Mouse (Mus musculus) left cerebral cortex, postnatal 14 days (tissue): ENCODE measurements around the gene Taar3. TPM values are rescaled to one million over a fixed set of nuclear protein-coding genes. Genes with fewer than 3 reads are reported as not detected.
A peak's percentile ranks its signal among the peaks of the same experiment; 100 is the strongest.

Experiments
- DNase-seq, 2 experiments: peaks; one replicate each; pipeline ENCODE4 v3.0.0; 2021 to 2022; ENCODE audit warnings: low spot score in 2 of 2, mixed read lengths in 1 of 2
- intact Hi-C: fragments of 180-260 bp; cut with DNase I; formaldehyde crosslinking; loops from one replicate; pipeline ENCODE4 v1.15.1; 2025
- long read RNA-seq, 2 experiments: library from polyadenylated mRNA; stranded (forward); transcript quantifications; one replicate each; pipeline ENCODE4 v2.0.0; 2021
- total RNA-seq, 2 experiments: library from RNA; stranded (reverse); gene quantifications; 2 replicates each; pipeline ENCODE4 v1.2.3; 2021

Gene Taar3
- total RNA-seq, result not detected
- long read RNA-seq, experiment 1, result 0 reads
- long read RNA-seq, experiment 2, result 0 reads

GRCm38 (mm10) chr10:23949508-23950005, at the start of gene Taar3:
Taar3 (plus strand) TSS chr10:23949558.
- peak; percentile 11 to 24 for DNase-seq

DNA sequence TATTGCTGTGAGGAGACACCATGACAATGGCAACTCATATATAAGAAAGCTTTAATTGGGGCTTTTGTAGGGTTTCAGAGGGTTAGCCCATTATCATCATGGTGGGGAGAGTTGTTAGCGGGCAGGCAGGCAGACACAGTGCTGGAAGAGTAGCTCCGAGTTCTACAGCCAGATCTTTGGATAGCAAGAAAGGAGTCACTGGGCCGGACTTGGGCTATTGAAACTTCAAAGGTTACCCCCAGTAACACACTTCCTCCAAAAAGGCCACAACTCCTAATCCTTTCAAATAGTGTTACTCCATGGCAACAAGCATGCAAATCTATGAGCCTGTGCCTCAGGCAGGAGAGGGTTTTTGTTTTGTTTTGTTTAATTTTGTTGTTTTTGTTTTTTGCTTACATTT, 48.2 kb upstream of the Taar3 start:
- intact Hi-C loops, result no loop called here

More at GRCm38 (mm10) chr10:23949508-23950005, at the start of gene Taar3:
- intact Hi-C loops, result no loop called here

GRCm38 (mm10) chr10:23905661-23906060, 43.7 kb upstream of the Taar3 start:
- intact Hi-C loops, result no loop called here
- no peak for DNase-seq

More for the DNA sequence above, 48.2 kb upstream of the Taar3 start:
- no peak for DNase-seq

- intact Hi-C loops, result no loop called here
- DNase-seq, result no peak
These were observed 29.3 kb upstream of the Taar3 start, which contains the start of gene Taar1 for GRCm38 (mm10) chr10:23920056-23920455. Taar1 (plus strand) TSS chr10:23920356.

- no peak for DNase-seq
- intact Hi-C loops, result no loop called here
These were observed 26.9 kb upstream of the Taar3 start for GRCm38 (mm10) chr10:23922468-23922867.

- intact Hi-C loops, result no loop called here
- DNase-seq, result no peak
These were observed 25.4 kb upstream of the Taar3 start for GRCm38 (mm10) chr10:23923941-23924340.

GRCm38 (mm10) chr10:23937613-23938012, 11.7 kb upstream of the Taar3 start:
- no peak for DNase-seq
- intact Hi-C loops, result no loop called here

- DNase-seq, result no peak
- intact Hi-C loops, result no loop called here
These were observed 11.0 kb upstream of the Taar3 start, which contains the start of gene Taar2 for GRCm38 (mm10) chr10:23938312-23938711. Taar2 (plus strand) TSS chr10:23938572.

DNA sequence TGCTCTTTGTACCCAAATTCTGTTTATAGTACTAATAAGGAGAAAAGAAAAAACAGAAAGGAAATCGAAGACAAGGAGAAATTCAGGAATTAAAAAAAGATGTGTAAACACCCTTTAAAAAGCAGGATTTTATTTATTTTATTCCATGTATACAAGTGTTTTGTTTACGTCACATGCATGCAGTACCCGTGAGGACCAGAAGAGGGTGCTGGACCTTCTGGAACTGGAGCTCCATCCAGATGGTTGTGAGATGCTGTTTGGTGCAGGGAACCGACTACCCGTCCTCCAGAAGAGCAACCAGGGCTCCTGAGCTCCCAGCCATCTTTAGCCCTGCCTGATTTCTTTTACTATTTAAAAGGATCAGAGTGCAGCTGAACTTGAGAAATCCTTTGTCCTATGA, 6.9 kb upstream of the Taar3 start:
- no peak for DNase-seq
- intact Hi-C loops, result no loop called here

DNA sequence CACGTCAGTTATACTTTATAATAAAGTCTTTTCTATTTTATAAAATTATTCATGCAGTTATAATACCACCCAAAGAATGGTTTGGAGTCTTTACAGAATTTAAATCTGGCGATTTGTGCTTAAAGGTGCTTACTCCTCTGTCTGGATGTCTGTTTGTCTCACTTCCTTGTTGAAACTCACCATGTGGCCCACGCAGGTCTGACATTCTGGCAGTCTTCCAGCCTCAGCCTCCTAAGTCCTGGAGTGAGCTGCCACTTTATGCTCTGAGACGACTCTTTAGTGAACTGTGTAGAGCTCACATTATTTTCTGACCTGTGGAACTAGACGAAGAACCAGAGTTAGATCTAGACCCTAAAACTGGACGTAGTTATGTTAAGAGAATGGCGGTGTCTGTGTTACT, 1.3 kb upstream of the Taar3 start:
- intact Hi-C loops, result no loop called here
- no peak for DNase-seq

DNA sequence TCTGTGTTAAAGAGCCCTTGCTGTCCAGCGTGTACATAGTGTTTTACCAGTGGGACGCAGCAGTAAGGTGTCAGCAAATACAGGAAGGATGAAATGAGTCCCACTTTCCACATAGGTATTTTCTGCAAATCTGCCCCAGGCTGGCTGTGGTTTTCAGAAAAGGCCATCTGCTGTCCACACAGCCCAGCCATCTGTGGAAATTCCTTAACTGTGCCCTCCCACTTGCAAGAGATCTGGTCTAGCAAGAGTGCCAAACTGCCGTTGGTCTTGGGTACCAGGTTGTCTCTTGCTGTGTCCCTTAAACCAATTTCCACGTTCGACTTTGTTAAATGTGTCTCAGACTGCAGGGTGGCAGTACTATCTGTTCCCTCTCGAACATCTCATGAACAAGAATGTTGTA, 2.4 kb downstream of the Taar3 start:
- intact Hi-C loops, result no loop called here
- no peak for DNase-seq

DNA sequence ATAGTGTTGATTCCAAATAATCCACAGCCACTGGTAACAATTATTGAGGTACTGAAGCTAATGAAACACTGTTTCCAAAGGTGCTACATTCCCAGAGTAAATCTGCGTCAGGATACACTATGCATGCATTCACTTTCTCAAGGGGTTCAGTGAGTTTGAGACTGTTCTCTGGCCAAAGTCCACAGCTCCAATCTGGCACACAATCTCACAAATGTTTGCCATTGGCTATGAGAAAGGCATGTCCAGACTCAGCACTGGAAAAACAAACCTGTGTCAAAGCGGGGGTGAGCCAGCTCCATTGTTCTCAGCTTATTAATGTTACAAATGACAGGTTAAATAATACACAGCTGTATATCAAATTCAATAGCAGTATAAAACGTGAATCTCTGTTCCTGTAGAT, 9.7 kb downstream of the Taar3 start:
- intact Hi-C loops, result no loop called here

GRCm38 (mm10) chr10:23960444-23960915, 11.1 kb downstream of the Taar3 start, which contains the start of gene Taar4:
Taar4 (plus strand) TSS chr10:23960494.
- intact Hi-C loops, result no loop called here
- no peak for DNase-seq

More for the DNA sequence above, 9.7 kb downstream of the Taar3 start:
- DNase-seq, result no peak

DNA sequence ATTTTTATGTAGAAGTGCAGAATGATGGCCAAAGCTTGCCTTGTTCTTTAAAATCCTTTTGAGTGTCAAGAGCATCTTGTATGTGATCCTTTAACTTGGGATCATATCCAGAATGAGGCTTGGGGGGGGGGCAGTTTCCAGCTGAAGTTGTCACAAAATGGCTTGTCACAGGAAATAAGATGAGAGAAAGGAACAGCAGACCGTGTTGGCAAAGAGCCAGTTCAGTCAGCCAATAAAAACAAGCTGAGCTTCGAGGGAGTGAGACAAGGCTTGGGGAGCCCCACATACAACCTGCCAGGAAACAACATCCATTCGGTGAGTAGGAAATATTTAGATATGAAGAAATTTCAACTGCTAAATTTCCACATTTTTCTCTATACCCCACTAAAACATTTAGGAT, 14.1 kb downstream of the Taar3 start:
- intact Hi-C loops, result no loop called here
- DNase-seq, result no peak

GRCm38 (mm10) chr10:23964921-23965610, 15.7 kb downstream of the Taar3 start:
- intact Hi-C loops, result no loop called here
- DNase-seq, result no peak

DNA sequence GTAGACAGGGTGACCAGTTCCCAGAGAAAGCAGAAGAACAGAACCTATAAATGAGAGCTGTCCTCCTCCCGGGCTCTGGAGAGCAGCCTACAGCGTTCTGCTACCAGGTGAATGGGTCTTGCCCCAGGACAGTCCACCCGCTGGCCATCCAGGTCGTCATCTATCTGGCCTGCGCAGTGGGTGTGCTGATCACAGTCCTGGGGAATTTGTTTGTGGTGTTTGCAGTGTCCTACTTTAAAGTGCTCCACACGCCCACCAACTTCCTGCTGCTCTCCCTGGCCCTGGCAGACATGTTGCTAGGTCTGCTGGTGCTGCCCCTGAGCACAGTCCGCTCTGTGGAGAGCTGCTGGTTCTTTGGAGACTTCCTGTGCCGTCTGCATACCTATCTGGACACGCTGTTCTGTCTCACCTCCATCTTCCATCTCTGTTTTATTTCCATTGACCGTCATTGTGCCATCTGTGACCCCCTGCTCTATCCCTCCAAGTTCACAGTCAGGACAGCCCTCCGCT, 21.4 kb downstream of the Taar3 start, which contains the start of gene Taar5:
TSS of gene Taar5 (plus strand) at position 51 of the 510 bp plus-strand sequence.
- intact Hi-C loops, result no loop called here

GRCm38 (mm10) chr10:23971256-23971655, 21.9 kb downstream of the Taar3 start:
- no peak for DNase-seq
- intact Hi-C loops, result no loop called here

More for the DNA sequence above, 21.4 kb downstream of the Taar3 start, which contains the start of gene Taar5:
- no peak for DNase-seq

DNA sequence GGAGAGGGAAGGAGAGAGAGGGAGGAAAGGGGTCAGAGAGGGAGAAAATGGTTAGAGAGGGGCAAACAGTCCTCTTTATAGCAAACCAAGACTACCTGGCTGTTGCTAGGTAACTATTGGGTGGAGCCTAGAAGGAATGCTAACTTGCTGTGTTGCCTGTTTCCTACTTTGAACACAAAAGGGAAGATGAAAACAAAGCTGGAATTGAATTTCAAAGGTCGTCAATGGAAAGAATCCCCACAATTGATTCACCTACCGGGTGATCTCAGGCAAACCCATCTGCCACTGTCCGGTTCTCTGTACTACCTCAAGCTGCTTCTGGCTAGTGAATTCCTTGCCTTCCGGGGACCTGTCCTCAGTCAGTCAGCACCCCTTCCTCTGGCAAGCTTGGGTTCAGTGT, 28.6 kb downstream of the Taar3 start:
- no peak for DNase-seq
- intact Hi-C loops, result loop anchor here (2.0 to 5.0 kb wide), 2 partner anchors 101 to 154 kb away; no protein-coding TSS in a partner anchor

DNA sequence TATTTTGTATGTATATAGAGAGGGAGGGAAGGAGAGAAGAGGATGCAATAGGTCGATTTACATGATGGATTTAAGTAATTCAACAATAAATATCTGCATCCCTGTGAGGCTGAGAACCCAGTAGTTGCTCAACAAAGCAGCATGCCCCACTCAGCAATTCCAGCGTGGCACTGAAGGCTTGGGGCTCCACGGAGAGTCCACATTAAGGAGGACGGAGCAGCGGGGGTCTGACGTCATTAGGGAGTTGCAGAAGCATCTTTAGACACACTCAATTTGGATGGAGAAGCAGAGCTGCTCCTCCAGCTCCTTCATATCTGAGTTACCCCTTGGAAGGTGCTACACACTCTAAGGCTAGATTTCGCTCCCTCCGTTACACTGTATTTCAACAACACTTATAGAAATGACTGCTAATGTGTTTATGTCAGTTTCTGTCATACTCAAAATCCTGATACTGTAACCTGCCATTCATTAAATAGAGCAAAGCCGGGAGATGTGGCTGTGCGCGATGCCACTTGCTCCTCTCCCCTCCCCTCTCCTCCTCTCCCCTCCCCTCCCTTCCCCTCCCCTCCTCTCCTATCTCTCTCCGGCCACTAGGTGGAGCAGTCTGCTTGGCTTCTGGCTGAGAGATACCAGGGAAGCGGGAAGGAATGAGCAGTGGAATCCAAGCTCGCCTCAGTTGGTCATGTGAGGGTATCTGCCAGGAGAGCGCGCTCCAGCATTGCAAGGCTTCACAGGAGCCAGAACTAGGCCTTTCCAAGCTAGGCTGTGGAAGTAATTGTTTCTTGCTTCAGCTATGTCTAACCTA, 29.7 kb downstream of the Taar3 start:
- intact Hi-C loops, result loop anchor here (2.0 to 5.0 kb wide), 2 partner anchors 100 to 153 kb away; no protein-coding TSS in a partner anchor
- DNase-seq, result peak; percentile 79 to 80

DNA sequence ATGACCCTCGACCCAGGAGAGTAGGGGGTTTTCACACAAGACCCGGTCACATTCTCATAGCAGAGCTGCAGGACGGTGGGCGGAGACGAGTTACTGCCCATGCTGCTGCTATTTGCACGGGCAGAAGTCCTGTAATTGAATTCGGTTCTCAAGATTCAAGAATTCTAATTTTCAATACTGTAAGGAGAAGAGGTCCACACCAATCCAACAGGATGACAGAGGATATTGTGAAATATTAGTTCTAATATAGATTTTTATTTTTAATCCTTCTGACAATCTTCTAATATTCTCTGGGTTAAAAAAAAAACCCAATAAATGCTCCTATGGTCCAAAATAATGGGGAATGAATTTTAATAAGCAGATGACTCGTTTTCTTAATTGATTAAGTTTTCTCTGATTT, 36.2 kb downstream of the Taar3 start, which contains the start of gene Taar6:
TSS of gene Taar6 (minus strand) at position 101 of the 400 bp plus-strand sequence.
- intact Hi-C loops, result loop anchor here (10.0 kb wide), 1 partner anchor 171 kb away; no protein-coding TSS in a partner anchor
- DNase-seq, result no peak
